Mouse (Mus musculus): ENCODE data around the gene Serinc3.
"Not testable (repeated sequence)": the region's sequence is repeated elsewhere in the genome, so short reads cannot be mapped to it uniquely, and the experiment has no call there.

Gene Serinc3

DNA sequence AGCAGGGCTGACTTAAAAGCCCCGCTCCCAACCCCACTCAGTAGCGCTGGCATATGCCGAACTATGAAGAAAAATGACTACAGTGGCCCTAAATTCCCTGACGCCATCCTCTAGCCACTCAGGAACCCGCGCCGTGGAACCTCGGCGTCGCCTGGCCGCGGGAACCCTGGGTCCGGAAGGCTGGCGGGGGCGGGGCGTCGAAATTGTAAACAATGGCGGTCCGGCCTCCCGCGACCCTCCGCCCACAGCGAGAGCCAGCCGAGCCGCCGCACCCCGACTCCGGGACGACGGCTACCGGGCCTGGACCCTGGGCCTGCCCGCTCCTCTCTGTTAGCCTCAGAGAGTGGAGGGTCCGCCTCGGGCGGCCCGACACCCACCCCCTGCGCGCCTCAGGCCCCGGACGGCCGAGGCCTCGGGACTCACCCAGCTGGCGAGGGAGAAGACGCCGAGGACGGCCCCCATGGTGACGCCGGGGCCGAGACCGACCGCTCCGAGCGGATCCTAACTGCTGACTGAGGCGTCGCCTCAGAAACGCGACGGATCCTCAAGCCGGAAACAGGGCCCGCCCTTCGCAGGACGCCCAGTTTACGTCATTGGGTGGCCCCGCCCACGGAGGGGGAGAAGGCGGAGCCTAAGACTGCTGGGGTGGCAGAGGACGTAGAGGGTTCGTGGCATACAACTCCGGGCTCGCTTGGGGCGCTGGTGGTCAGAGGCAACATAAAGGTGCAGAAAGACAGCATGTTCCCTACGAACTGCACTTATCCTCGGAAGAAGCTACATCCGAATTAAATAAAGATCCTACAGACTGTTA, at the start of gene Serinc3:
Gene Serinc3, minus strand, starts transcription at position 557 of the 811 bp plus-strand sequence.
- in situ Hi-C loops (cut with MboI; ENCODE audit: unreplicated experiment in 2 of 2) = loop anchor here in 1 of 2 experiments (5.0 kb wide), 1 partner anchor 438 kb away; no protein-coding TSS in a partner anchor

DNA sequence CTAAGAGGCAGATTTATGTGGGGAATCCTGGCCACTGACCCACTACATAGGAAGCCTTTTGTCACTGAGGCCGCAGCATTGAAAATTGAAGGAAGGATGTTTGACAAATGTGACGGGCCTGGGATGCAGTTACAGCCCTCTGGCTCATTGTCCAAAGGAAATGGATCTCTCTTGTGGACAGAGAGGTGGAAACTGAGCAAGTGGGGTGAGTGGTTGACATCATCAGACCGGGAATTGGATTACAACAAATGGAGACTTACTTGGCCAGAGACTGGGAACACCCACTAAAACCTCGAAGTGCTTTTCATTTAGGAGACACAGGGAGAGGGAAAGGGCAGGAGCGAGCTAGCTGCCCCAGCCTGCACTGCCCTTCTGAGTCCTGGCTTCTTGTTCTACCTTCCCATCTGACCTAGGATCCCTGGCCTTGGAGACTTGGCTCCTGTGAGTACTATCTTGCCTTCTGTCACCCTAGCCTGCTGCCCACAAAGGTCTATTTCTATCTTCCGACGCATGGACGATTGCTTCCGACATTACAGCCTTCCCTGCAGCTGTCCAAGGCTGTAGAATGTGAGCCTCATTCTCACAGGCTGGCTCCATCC, 48.9 kb upstream of the Serinc3 start:
- in situ Hi-C loops (cut with MboI; ENCODE audit: unreplicated experiment in 2 of 2) = no loop called here

DNA sequence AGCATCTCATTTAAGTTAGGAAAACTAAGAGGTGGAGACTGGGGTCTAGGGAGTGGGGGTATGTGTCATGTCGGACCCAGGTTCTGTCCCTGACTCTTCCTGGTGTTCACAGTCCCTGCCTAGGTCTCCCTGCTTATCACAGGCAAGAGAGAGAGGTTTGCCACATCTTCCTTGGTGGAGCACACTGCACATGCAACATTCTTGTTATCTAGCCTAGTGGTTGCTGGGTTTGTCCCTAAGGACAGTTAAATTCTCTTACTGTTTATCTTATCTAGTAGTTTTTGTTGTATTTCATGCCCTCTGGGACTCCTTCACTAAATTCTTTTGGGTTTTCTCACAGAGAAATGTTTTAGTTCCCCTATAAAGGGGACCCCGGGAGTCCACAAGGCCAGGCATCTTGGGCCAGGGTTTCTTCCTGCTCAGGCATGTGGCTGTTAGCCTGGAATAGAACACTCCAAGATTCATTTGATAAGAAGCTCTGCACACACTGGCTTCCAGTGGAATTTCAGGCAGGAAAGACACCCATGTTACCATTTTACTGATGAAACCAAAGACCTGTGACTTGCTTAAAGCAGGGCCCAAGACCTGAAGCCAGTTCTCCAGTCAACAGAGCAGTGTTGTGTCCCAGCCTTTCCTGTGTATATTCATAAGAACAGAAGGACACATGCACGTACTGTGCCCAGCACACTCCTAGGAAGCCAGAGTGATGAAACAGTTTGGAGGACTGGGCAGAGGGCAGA, 48.1 kb upstream of the Serinc3 start:
- in situ Hi-C loops (cut with MboI; ENCODE audit: unreplicated experiment in 2 of 2) = no loop called here

DNA sequence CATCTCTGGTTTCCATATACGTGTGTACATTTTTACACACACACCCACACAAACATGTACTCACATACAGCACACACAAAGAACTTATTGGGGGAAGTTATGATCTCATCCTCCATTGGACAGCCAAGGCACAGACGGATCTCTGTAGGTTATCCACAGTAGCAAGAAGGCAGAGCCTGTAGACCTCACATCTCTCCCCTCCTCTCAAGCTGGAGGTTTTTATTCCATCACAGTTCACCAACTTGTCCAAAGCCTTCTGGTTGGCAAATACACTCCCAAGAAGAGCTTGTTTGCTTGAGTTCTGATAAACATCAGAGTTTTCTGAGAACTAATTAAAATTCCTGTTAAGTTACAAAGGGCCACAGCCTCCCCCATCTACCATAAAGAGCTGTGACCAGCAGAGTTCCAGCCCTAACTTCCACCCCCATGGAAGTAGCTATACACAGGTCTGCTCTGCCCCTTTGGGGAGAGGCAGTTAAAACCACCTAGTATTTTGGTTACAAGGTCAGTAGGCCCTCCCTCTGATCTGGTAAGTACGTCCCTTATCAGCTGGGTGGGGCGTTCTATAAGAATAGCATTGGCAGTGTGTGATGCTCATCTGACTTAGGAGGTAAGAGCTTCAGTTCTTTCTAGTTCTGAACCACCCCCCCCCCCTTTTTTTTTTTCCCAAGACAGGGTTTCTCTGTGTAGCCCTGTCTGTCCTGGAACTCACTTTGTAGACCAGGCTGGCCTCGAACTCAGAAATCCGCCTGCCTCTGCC, 47.1 kb upstream of the Serinc3 start:
- in situ Hi-C loops (cut with MboI; ENCODE audit: unreplicated experiment in 2 of 2) = no loop called here

DNA sequence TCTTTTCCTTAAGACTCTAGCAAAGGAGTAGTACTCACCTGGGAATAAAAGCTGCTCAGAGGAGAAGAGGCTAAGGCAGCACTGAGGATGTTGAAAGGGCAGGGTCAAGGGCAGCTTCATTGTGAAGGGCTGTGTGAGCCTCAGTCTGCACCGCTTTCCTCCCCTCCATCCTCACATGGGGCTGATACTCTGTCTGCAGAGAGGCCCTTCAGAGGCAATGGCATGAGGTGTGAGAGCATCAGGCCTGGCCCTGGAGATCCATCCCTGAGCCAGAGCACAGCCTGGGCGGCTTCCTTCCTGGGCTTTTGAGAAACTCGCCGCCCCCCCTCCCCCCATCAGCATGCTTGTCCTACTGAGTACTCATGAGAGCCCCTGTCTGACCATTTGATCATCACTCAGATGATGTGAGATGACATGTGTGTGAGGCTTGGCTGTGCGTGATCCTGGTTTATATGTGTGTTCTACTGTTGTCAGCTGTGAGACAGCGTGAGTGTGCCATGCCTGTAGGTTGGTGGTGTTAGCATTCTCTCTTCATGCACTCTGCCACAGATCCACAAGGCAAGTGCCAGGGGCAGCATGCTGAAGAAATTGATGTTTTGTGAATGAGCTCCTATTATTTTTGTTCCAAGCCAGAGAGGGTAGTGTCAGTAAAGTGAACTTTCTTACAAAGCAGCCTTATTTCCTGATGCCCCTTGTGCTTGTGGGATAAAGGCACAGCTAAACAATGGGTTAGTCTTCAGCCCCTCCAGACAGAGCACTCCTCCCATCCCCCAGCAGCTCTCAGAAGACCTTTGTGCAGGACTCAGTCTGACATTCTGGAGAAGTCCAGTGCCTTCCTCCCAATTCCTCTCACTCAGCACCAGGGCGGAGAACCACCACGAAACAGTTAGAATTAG, 45.7 kb upstream of the Serinc3 start:
- in situ Hi-C loops (cut with MboI; ENCODE audit: unreplicated experiment in 2 of 2) = no loop called here

DNA sequence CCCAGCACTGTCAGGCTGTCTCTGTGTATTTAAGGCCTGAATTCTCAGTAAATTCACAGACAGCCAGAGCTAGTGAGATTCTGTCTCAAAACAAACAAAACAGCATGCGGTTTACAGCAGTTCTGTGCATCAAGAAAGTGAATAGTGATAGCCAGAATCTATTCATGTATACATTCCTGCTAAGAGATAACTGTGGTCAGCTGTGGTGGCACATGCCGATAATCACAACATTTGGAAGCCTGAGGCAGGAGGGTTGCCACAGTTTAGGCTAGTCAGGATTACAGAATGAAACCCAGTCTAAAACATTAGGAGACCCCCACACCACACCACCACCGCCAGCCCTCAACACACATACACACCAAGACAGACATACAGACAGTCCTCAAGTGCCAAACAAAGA, 44.8 kb upstream of the Serinc3 start:
- in situ Hi-C loops (cut with MboI; ENCODE audit: unreplicated experiment in 2 of 2) = no loop called here

DNA sequence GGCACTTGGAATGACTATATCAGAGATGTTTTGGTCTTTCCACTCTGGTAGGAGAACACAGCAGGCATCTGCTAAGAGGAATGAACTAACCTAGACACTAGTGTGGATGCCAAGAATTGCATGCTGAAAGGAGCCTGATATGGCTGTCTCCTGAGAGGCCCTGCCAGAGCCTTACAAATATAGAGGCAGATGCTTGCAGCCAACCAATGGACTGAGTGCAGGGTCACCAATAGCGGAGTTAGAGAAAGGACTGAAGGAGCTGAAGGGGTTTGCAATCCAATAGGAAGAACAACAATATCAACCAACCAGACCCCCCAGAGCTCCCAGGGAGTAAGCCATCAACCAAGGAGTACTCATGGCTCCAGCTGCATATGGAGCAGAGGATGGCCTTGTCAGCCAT, 43.4 kb upstream of the Serinc3 start:
- in situ Hi-C loops (cut with MboI; ENCODE audit: unreplicated experiment in 2 of 2) = not testable (repeated sequence)

DNA sequence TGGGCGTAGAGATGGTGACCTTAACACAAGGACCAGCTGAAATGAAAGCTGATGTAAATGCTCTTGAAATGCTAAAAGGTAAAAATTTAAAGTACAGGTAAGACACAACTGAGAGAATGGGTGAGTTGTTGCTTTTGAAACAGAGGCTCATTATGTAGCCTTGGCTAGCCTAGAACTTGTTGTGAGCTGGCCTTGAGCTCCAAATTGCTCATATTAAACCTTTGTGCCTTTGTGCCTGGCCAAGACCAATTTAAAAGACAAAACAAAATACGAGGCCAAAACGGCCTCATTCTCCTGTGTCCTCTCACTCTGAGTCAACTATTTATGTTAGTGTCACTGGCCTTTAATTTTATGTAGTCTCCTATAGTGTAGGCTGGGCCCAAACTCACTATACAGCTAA, 42.0 kb upstream of the Serinc3 start:
- in situ Hi-C loops (cut with MboI; ENCODE audit: unreplicated experiment in 2 of 2) = no loop called here

DNA sequence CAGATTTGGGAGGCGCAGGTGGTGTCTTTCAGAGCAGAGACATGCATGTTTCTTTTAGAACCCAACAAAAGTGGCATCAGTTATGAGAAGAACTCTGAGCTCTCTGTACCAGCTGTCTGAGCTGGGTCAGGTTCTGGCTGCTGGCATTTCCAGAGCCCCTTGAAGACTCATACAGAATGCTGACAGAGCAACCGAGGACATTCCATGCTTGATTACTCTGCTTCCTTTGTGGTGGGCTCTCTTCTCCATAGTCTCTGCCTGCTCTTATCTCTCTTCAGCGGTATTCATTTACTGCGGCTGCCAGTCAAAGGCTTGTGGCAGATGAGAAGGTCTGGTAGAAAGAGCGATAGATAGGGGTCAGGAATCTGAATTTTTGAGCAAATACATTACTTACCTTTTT, 41.3 kb upstream of the Serinc3 start:
- in situ Hi-C loops (cut with MboI; ENCODE audit: unreplicated experiment in 2 of 2) = no loop called here

DNA sequence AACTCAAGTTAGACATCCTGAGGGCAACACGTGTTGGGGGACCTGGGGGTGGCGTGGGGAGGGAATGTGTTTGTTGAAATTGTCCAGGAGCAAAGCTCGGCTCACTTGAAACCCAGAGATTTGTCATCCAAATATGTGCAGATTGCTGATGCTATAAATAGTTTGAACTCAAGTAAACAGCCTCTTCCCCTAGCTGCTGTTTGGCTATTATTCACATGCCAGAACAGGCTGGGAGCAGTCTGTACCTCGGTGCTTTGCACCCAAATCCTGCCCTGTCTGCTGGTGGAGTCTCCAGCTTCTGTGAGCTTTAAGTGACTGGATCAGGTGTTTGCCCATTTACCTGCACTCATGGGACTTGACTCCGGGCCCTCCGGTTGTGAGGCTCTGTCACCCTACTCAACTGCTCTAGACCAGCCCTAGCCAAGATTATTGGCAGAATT, 40.9 kb upstream of the Serinc3 start:
- in situ Hi-C loops (cut with MboI; ENCODE audit: unreplicated experiment in 2 of 2) = no loop called here

DNA sequence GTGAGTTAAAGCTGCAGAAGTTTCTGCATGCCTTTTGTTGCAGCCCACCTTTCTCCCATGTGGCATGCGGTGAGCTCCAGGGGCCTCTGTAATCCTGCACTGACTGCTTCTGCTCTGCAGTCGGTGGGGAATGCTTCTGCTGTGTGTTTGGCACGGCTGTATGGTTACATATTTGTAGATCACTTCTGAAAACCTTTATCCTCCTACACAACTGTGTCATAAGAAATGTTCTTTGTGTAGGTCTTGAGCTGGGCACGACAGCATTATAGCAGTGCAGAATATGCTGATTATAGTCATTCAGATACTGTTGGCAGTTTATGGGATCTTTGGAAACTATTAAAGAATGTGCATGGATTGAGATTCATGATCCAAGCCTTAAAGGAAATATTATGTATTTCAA, 40.4 kb upstream of the Serinc3 start:
- in situ Hi-C loops (cut with MboI; ENCODE audit: unreplicated experiment in 2 of 2) = no loop called here

DNA sequence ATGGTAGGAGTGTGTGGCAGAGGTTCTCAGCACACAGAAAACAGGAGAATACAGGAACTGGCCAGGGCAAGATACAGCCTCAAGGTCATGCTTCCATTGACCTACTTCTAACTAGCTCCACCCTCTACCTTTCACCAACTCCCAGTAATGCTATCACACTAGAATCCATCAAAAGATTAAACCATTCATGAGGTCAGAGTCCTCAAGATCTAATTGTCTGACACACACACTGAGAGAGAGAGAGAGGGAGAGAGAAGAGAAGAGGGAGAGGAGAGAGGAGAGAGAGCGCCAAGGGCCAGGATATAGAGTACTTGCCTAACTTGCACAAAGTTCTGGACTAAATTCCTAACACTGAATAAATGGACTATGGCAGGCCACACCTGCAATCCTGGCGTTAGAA, 37.4 kb upstream of the Serinc3 start:
- in situ Hi-C loops (cut with MboI; ENCODE audit: unreplicated experiment in 2 of 2) = no loop called here

DNA sequence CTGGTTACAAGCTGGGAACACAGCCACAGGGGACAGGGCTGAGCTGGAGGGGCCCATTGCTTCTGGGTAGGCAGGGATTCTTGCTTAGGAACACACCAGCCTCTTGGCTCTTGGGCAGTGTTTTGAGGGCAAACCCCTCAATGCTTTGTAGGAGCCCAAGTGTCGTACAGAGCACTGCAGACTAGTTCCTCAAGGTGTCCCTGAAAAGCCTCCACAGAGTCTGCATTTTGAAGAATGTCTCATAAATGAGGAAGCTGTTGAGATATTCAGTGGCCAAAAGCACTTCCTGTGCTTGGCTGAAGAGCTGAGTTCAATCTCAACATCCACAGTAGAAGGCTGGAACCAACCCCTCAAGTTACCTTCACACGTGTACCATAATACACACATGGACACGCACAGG, 31.8 kb upstream of the Serinc3 start:
- in situ Hi-C loops (cut with MboI; ENCODE audit: unreplicated experiment in 2 of 2) = no loop called here

DNA sequence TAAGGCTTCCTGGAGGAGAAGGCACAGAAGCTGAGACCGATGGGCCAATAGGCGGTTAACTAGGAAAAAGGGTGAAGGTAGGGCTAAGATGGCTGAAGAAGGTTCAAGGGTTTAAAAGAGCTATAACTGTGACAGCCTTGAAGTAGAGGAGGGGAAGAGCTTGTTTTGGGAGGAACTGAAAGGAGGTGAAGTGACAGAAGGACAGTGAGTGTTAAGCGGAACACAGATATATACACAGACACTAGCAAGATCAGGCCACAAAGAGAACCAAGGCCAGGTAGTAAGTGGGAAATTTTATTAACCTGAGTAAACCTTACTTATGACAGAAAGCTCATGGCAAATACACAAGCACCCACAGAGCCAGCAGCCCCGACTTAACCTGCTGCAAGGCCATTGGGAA, 31.4 kb upstream of the Serinc3 start:
- in situ Hi-C loops (cut with MboI; ENCODE audit: unreplicated experiment in 2 of 2) = no loop called here

DNA sequence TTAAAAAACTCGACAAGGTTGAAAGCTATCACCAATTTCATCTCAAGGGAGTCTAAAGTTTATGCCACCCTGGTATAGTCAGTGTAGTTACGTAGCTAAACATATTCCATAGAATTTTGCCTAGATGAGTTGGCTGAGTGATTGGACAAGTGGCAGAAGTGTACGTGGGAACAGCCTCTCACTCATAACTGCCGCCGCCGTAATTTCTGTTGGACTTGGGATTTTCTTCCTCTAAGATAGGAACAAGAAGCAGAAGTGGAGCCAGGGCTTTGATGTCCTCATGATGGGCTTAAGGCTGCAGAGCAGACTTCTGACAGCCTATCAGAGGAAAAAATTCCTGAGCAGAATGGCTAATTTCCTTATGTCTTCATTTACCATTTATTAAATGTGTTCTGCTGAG, 30.7 kb upstream of the Serinc3 start:
- in situ Hi-C loops (cut with MboI; ENCODE audit: unreplicated experiment in 2 of 2) = no loop called here

DNA sequence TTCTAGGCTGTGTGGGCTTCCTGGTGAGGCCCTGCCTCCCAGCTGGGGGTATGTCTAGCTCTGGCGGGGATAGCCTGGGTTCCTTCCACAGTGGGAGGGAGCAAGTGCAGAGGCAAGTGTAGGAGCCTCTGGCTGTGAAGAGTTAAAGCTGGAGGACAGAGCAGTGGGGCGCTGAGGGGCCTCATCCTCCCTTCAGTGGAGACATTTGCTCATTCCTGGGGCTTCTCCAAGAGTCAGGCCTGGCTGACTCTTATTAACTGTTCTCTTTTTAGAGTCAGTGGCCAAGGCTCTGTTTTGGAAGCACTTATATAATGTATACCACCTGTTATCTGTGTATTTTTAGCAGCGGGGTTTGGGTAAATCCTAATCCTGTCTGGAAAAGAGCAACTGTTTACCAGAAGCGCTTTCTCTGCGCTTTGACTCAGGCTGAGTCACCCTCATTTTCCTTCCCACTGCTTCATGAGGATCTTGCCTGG, 30.3 kb upstream of the Serinc3 start:
- in situ Hi-C loops (cut with MboI; ENCODE audit: unreplicated experiment in 2 of 2) = no loop called here

DNA sequence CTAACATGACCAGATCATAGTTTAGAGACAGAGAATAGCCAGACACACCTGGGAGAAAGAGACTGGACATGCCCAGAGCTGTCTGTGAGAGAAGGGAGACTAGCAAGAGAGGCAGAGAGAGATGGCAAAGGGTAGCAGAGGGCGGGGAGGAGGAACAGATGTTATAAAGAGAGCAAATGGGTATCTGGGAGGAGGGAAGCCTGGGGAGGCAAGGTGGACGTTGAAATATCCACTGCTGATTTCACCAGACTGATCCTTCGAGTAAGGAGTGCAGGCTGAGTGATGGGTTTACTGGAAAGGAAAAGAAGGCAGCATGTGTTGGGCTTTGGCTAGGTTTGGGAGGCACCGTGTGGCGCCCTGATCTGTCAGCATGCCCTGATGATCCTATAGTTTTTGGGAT, 29.5 kb upstream of the Serinc3 start:
- in situ Hi-C loops (cut with MboI; ENCODE audit: unreplicated experiment in 2 of 2) = no loop called here

DNA sequence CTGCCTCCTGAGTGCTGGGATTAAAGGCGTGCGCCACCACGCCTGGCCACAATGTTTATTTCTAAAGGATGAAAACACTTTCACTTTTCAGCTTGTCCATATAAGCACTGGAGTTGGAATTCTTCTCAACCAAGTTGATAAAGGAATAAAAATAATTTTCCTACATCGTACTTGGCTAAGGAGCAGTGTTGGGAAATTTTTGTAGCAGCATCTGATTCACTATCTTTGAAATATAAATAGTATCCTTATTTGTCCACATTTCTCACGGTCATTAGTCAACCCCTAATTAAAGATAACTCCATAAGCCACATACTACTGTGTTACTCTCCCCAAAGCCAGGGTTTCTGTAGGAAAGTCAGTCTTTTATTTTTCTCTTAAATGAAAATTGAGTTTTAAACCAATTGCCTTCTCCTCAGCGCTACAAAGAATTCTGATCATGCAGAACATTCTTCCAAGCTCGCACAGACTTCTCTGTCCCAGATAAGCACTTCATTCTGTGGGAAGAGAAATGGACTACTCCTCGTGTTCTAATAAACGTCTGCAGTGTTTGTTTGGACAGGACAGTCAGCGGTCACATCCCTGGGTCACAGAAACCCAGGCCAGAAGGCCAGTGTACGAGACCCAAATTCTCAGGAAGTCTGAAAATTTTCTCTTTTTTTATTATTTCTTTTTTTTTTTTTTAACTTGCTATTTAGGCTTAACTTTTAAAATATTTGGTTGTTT, 26.1 kb upstream of the Serinc3 start:
- in situ Hi-C loops (cut with MboI; ENCODE audit: unreplicated experiment in 2 of 2) = no loop called here

DNA sequence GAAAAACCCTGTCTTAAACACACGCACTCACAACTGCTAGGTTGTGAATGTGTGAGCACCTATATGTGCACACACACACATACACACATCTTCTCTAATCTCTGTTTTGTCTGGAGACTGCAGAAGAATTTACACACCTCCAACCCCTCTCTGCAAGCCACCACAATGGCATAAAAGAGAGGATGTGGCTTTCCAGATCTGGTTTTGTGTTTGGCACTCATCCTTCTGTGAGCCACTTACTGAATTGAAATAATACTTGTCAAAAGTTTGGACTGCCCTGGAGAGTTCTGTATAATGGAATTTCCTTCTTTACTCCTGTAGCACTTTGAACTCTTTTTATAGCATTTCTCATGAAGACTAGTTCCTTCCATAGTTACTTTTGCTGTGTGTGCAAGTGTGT, 22.1 kb upstream of the Serinc3 start:
- in situ Hi-C loops (cut with MboI; ENCODE audit: unreplicated experiment in 2 of 2) = no loop called here
